Mouse (Mus musculus): Measurements from ENCODE around the gene Phf23. TPM values are rescaled to one million over a fixed set of nuclear protein-coding genes. Genes with fewer than 3 reads are reported as not detected.
A peak's percentile ranks its signal among the peaks of the same experiment; 100 is the strongest.

Gene Phf23
- total RNA-seq, 2 experiments from 2014 or later: 25.0 to 30.3 TPM

DNA sequence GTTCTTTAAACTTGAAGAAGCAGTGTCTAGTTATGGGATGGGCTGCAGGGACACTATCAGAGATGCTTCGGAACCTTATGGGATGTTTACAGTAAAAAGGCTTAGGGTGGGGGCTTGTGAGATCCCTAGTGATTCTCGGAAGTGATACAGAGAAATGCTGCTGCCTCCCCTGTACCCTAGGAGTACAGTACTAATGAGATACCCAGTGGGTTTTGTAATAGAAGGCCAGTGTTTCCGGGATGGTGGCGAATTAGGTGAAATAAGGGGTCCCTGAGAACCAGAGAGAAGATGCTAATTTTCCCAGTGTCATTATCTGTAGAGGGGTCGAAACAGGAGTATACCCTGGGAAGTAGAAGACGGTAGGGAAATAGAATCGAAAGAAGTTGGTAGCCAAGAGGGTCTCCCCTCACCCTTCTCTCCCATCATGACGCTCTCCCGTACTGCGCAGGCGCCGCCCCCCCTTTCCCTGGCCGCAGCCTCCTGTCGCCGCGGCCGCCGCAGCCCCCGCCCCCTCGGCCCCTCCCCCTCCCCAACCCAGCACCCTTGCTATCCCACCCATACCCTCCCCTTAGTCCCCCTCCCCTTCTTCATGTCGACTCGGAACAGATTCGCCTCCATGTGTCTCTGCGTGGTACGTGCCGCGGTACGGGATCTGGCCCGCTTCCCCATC is 28.0 kb downstream of the Phf23 start:
- DNase-seq: peak; percentile 46

DNA sequence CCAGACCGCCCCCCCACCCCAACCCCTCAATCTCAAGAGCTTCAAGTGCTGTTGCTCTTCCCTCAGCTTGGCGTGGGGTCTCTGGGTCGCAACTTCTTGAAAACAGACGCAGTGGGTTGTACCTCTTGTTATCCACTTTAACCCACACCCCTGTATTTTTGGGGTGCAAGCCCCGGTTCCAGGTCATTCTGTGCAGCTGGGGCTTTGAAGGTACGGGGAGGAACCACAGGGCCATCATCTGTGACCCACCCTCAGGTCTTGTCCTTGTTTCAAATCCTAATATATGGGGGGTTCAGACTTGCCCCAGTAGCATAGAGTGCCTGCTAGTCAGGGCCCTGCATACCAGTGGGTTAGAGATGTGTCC is 28.6 kb downstream of the Phf23 start:
- DNase-seq: no peak

DNA sequence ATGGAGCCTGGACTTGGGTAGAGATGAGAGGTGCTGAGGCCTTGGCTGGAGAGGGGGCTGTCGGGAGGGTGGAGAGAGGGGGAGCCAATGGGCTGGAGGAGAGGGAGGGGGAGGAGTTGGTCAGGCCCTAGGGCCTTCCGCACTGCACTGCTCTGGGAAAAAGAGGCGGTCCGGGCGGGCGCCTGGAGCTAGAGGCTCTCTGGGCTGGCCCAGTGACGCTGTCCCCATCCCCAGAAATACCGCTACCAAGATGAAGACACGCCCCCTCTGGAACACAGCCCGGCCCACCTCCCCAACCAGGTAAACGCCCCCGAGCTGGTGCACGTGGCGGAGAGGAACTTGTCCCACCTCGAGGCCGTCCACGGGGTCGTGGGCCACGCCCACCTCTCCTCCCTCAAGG is 31.1 kb downstream of the Phf23 start:
- peak; percentile 72 for DNase-seq

DNA sequence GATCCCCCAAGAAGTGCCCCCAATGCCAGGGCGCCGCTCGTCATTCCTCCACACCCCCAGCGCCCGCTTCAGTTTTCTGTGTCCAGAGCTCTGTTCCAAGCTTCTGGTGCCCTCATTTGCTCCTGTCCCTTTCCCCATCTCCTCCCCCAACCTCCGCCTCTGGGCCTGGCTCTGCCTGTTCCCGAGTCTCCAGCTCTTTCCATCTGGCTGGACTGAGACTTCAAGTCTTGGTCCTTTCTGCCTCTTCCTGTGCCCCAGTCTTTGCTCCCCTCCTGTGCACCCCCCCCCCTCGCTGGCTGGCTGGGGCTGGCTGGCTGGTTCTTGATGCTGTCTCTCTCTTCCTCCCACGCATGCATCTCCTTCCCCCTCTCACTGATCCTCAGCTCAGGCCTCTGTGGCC is 31.8 kb downstream of the Phf23 start:
- peak; percentile 51 for DNase-seq

DNA sequence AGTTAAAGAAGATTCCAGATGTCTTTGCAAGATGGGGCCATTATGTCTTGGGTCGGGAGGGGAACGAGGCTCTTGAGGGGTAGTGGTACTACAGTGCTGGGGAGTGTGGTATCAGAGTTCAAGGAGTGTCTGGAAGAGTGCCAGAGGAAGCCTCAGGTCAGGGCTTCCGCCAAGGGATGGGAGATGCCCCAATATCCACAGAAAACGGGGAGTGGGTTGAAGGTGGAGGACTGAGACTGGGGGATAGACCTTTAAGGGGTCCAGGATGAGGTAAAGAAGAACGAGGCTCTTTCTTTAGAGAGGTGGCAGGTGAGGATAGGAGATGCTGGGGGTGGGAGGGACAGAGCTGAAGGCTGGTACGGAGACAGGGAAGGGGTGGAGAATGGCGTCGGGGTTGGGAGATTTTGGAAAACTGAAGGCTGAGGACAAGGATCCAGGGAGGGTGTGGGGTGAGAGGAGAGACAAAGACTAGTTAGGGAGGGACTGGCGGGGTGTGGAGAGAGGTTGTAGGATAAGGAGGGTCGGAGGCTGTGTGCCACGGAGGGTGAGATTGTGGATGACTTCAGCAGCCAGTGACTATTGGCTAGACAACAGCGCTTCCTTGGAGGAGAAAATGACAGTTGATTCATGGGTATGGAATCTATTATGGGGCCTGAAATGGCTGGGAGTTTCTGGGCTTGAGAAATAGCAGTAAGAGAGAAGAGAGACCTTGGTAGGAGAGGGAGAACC is 33.0 kb downstream of the Phf23 start:
- DNase-seq: no peak

DNA sequence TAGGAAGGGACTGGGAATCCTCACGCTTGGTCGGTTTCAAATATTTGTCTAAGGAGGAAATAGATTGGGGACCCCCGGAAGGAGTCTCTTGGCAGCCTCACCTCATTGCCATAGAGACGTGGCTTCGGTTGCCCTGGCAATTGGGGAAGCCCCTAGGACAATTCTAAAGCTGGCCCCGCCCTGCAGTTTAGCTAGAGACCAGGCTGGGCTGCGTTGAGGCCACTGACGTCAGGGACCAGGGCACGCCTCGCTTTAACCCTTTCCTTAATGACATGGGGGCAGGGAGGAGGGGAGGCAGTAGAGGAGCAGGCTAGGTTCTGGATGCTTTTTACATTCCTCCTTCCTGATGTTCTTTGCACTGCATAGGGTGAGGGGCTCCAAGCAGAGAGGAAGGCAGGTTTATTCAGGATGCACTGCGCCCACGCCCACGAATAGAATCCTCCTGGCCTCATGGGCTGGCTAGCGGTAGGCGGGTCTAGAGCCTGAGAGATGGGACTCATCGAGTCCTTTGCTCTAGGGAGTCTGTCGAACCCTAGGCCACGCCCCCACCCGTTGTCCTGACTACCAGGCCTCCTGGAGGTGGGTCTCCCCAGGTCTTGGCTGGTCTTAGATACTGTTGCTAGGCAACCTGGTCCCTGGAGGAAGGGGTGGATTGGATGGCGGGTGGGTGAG is 33.7 kb downstream of the Phf23 start:
- DNase-seq: peak; percentile 86

DNA sequence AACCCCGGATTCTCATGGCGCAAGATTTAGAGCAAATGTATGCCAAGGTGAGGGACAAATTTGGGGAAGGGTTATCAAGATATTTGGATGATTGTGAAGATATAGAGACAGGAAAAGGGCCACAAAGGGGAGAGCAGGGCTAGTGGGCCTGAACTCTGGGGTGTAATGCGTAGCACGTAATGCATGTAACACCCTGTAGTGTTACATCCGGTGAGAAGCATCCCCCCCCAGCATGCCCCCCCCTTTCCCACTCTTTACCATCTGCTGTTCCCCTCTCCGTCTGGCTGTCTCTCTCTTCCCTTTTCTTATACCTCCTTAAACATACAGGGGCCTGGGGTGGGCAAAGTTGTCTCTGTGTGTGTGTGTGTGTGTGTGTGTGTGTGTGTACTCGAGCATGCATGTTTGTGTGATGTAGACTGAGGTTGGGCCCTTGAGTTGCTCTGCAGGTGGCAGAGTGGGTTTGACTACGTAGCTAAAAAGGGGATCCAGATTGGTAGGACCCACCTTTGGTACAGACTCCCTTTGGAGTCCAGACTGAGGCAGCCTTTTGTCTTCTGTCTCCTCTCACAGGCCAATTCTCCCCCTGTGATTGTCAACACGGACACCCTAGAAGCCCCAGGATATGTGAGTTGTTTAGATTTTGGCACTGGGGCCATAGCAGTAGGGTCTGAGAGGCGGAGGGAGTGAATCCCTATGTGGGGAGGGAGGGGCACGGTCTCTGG is 34.4 kb downstream of the Phf23 start:
- DNase-seq: no peak

DNA sequence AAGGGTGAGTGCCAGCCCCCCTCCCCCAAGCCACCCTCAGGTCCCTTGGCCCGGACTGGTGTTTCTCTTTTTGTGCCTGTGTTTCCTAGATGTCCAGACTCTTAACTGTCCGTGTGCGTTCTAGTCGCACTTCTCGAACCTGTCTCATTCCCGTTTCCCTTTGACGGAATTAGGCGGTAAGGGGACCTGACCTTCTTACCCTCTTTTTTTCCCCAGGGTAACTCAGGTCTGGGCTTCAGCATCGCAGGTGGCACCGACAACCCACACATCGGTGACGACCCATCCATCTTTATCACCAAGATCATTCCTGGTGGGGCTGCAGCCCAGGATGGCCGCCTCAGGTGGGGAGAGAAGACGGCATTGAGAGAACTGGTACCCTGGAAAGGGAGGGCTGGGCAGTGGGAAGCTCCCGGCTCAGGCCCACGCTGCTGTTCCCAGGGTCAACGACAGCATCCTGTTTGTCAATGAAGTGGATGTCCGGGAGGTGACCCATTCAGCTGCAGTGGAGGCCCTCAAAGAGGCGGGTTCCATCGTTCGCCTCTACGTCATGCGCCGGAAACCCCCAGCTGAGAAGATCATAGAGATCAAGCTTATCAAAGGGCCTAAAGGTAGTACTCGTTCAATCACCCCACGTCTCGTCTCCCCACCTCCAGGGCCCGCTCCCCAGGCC is 35.2 kb downstream of the Phf23 start:
- no peak for DNase-seq

DNA sequence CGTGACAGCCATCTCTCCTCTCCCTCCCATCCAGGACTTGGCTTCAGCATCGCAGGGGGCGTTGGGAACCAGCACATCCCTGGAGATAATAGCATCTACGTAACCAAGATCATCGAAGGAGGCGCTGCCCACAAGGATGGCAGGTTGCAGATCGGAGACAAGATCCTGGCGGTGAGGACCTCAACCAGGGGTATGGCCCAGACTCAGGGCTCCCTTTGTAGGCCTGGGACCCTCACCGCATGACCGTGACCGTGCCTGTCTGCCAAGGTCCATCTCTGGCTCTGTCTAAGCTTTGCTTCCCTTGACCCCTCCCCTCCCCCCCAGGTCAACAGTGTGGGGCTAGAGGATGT is 35.7 kb downstream of the Phf23 start:
- no peak for DNase-seq

DNA sequence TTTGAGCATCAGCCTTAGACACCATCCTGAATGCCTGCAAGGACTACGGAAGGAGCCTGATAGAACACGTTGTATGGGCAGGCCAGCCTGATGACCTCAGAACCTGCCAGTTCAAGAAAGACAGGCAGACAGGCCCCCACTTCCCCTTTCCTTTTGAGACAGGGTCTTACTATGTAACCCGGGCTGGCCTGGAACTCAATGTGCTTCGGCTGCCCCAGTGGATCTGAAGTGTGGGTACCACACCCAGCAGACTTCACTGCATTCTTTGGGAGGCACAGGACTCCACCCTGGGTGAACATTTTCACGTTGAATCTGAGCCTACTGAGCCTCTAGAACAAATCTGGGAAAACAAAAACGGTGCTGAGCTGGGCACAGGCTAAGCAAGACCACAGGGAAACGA is 42.6 kb downstream of the Phf23 start:
- DNase-seq: no peak

DNA sequence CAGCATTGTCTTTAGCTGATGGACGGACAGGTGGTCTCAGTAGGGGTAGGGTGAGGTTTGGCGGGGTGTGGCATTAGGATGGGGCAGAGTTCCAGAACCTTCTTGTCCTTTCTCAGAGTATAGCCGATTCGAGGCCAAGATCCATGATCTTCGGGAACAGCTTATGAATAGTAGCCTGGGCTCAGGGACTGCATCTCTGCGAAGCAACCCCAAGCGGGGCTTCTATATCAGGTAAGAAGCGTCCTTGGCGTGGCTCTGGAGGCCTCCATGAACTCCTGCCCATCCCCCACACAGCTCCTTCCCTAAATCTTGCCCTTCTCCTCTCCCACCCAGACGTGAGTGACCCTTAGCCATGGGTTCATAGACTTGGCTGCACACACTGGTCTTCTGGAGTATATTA is 44.1 kb downstream of the Phf23 start:
- DNase-seq: no peak

DNA sequence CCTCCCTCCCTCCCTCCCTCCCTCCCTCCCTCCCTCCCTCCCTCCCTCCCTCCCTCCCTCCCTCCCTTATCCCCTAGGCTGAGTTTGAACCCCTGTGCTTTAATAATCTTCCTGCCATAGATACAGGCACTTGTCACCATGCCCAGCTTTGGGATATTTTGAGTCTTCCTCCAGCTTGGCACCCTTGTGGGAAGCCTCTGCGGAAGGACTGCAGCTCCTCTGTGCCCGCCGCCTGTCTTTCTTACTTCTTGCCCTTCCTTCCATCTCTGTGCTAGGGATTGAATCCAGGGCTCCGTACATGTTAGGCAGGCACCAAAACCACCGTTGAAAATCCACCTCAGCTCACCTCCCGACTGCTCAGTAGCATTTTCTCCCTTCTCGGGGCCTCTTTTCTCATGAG is 44.6 kb downstream of the Phf23 start:
- DNase-seq: no peak

DNA sequence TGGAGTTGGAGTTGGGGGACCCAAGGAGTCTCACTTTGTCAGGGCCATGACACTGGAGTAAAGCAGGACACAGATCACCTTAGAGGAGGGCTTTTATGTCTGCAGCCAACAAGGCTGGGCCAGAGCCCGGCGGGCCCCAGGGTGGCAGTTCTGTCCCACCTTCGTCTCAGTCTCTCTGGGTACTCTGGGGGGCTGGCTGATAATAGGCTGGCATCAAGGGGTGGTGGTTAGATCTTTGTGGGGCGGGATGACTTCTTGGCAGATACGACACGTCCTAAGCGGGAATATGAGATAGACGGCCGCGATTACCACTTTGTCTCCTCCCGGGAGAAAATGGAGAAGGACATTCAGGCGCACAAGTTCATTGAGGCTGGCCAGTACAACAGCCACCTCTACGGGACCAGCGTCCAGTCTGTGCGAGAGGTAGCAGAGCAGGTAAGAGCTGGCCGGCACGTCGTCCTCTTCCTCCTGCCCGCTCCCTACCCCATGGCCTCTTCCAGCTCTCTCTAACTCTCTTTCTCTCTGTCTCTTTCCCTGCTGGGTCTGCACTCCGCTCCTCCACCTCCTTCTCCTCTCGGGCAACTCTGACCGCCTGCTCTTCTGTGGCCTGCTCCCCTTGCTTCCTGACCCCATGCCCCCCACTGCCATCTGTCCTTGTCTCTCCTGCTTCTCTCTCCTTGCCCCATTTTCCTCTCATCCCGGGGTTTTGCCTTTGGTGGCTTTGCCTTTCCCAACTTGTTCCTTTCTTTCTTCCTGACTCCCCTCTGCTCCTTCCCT is 46.9 kb downstream of the Phf23 start:
- no peak for DNase-seq

DNA sequence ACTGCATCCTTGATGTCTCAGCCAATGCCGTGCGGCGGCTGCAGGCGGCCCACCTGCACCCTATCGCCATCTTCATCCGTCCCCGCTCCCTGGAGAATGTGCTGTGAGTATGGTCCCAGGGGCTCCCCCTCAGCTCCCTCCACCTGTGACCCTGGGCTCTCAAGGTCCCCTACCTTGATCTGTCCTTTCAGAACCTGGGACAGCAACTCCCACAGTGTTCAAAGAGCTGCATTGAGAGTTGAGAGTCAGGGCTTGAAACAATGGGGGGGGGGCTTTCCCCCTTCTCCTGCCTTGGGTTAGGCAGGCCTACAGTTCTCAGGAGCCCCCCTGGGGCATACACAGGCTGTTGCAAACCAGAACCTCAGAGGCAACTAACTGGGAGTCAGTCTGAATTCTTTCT is 48.1 kb downstream of the Phf23 start:
- DNase-seq: no peak

DNA sequence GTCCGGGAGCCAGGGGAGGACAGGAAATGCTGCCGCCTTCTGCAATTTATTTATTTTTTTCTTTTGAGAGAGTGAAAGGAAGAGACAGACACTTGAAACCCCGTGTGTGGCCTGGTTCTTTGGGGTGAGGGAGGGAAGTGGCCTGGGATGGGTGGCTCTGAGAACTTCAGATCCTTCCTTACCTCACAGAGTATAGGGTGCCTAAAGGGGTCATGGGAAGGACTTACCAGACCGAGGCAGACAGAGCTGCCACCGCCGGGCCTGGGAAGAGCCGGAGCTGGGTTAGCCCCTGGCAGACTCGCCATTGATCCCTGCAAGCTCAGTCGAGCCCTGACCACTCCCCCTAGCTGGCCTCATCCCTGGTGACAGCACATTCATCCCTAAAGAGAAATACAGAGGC is 49.9 kb downstream of the Phf23 start:
- DNase-seq: no peak

DNA sequence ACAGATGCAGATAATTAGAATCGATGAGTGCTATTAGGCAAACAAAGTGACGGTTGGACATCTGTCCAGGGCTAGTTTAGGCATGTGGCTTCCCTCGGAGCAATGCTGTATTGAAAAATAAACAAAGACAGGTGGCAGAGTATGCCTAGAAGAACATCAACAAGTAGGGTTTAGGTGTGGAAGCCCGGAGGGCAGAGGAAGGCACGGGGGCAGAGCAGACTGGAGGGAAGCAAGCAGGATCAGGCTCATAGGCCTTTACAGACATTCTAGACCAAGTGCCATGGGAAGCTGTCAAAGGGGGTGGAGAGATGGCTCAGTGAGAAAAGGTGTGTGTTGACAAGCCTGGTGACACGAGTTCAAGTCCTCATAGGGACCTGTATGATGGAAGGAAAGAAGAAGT is 53.8 kb downstream of the Phf23 start:
- DNase-seq: no peak

Small RNAs within 50 kb of the gene (microRNA-seq; reads per million reads assigned to microRNA genes)
- gene Gm44349 (0.35 to 0.41 reads per million in 2 experiments), gene Mir324 (3,784 to 4,095 reads per million in 2 experiments)

Other genes starting within 250 kb of the Phf23 start
- 10 to 100 TPM; 53.7 TPM for gene Polr2a, start 237.1 kb upstream of the Phf23 start, total RNA-seq (2021)
- gene Slc35g3, start 233.8 kb upstream of the Phf23 start, total RNA-seq (2021): not detected
- gene Zbtb4, start 229.9 kb upstream of the Phf23 start, total RNA-seq (2021): 10 to 100 TPM; 34.1 to 36.8 TPM
- gene Chrnb1, start 199.8 kb upstream of the Phf23 start, total RNA-seq (2021): 1 to 10 TPM; 3.1 to 5.1 TPM
- 1 to 10 TPM; 3.1 to 3.7 TPM for gene Fgf11, start 193.9 kb upstream of the Phf23 start, total RNA-seq (2021)
- gene Tmem102, start 190.2 kb upstream of the Phf23 start, total RNA-seq (2021): under 1 TPM; 0.60 to 0.92 TPM
- not detected for gene Gm39566, start 180.5 kb upstream of the Phf23 start, total RNA-seq (2021)
- not detected for gene Spem2, start 177.3 kb upstream of the Phf23 start, total RNA-seq (2021)
- gene Spem1, start 173.6 kb upstream of the Phf23 start, total RNA-seq (2021): not detected
- gene Nlgn2, start 158.0 kb upstream of the Phf23 start, total RNA-seq (2021): 10 to 100 TPM; 11.0 to 11.6 TPM
- 100 to 1,000 TPM; 143 to 166 TPM for gene Tmem256, start 157.3 kb upstream of the Phf23 start, total RNA-seq (2021)
- 10 to 100 TPM; 59.7 to 59.9 TPM for gene Plscr3, start 149.4 kb upstream of the Phf23 start, total RNA-seq (2021)
- gene Tnk1, start 137.0 kb upstream of the Phf23 start, total RNA-seq (2021): not detected
- not detected for gene Tmem95, start 117.8 kb upstream of the Phf23 start, total RNA-seq (2021)
- 1 to 10 TPM; 3.3 TPM for gene Kctd11, start 114.4 kb upstream of the Phf23 start, total RNA-seq (2021)
- 1 to 10 TPM; 2.8 to 3.2 TPM for gene Acap1, start 100.2 kb upstream of the Phf23 start, total RNA-seq (2021)
- gene 2810408A11Rik, start 94.8 kb upstream of the Phf23 start, total RNA-seq (2021): 1 to 10 TPM; 5.2 to 6.2 TPM
- 10 to 100 TPM; 45.8 to 48.5 TPM for gene Neurl4, start 94.7 kb upstream of the Phf23 start, total RNA-seq (2021)
- gene Gps2, start 81.9 kb upstream of the Phf23 start, total RNA-seq (2021): 10 to 100 TPM; 29.6 to 33.0 TPM
- 100 to 1,000 TPM; 550 to 556 TPM for gene Eif5a, start 73.8 kb upstream of the Phf23 start, total RNA-seq (2021)
- 10 to 100 TPM; 24.8 to 35.7 TPM for gene Ybx2, start 60.0 kb upstream of the Phf23 start, total RNA-seq (2021)
- 100 to 1,000 TPM in 1 of 2 experiments, 10 to 100 TPM in 1; 97.9 to 101 TPM for gene Slc2a4, start 47.6 kb upstream of the Phf23 start, total RNA-seq (2021)
- under 1 TPM in 1 of 2 experiments, not detected in 1; 0.76 TPM for gene Cldn7, start 31.0 kb upstream of the Phf23 start, total RNA-seq (2021)
- 100 to 1,000 TPM; 132 to 144 TPM for gene Ctdnep1, start 14.6 kb upstream of the Phf23 start, total RNA-seq (2021)
- 10 to 100 TPM; 63.1 to 64.6 TPM for gene Elp5, start 13.3 kb upstream of the Phf23 start, total RNA-seq (2021)
- gene Gabarap, start 4.6 kb upstream of the Phf23 start, total RNA-seq (2021): 100 to 1,000 TPM; 271 TPM
- 10 to 100 TPM; 13.1 to 14.0 TPM for gene Dvl2, start 4.8 kb downstream of the Phf23 start, total RNA-seq (2021)
- 100 to 1,000 TPM; 862 to 957 TPM for gene Acadvl, start 19.6 kb downstream of the Phf23 start, total RNA-seq (2021)
- 10 to 100 TPM; 13.2 to 15.5 TPM for gene Dlg4, start 21.2 kb downstream of the Phf23 start, total RNA-seq (2021)
- gene Asgr1, start 58.3 kb downstream of the Phf23 start, total RNA-seq (2021): not detected
- not detected for gene Asgr2, start 96.9 kb downstream of the Phf23 start, total RNA-seq (2021)
- gene Mgl2, start 134.6 kb downstream of the Phf23 start, total RNA-seq (2021): under 1 TPM; 0.29 to 0.50 TPM
- under 1 TPM; 0.60 to 0.99 TPM for gene Clec10a, start 160.4 kb downstream of the Phf23 start, total RNA-seq (2021)
- gene Slc16a11, start 217.0 kb downstream of the Phf23 start, total RNA-seq (2021): under 1 TPM in 1 of 2 experiments, not detected in 1; 0.43 TPM
- gene Slc16a13, start 225.3 kb downstream of the Phf23 start, total RNA-seq (2021): 1 to 10 TPM; 6.3 to 6.5 TPM
- 10 to 100 TPM; 47.0 to 53.6 TPM for gene Bcl6b, start 234.0 kb downstream of the Phf23 start, total RNA-seq (2021)
- gene 0610010K14Rik, start 242.1 kb downstream of the Phf23 start, total RNA-seq (2021): 10 to 100 TPM; 72.3 to 79.4 TPM
- 1 to 10 TPM; 2.4 to 2.6 TPM for gene Gm21988, start 244.1 kb downstream of the Phf23 start, total RNA-seq (2021)
- 10 to 100 TPM; 95.8 to 96.1 TPM for gene Rnasek, start 244.1 kb downstream of the Phf23 start, total RNA-seq (2021)